Mouse (Mus musculus): ENCODE measurements around the gene Fam135a. TPM values are rescaled to one million over a fixed set of nuclear protein-coding genes. Genes with fewer than 3 reads are reported as not detected.
"Not testable (repeated sequence)": the region's sequence is repeated elsewhere in the genome, so short reads cannot be mapped to it uniquely, and the experiment has no call there.

The Fam135a gene
- total RNA-seq, 2 experiments from 2014 or later, result 24.8 to 29.0 TPM

DNA sequence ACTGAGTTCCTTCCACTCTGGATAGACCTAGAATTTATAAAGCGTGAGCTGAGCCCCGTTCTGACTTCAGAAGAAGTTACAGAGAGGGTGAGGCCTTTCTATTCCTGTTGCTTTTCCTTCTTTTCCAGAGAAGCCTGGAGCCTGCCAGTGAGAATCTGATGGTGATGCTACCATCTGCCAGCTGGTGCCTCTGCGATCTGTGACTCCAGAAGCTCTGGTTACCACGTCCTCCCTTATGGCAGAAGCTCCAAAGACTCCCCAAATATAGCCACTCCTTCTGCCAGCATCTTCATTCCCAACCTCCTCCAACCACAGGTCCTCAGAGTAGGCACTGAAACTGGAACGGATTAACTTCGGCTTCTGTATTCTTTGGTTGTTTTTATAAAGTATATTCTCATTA, 121.9 kb downstream of the Fam135a start:
- no peak for TF ChIP-seq CTCF (conservative IDR thresholded peaks at IDR 0.05)
- peak; percentile 34 to 55 for DNase-seq (ENCODE audit: low spot score in 2 of 2)
- Histone ChIP-seq H3K4me3 (no peak overlapping the region), H3K27ac (peak overlapping the region; percentile 53; the same call in 1 of the 2 replicates)

- H3K4me3 ChIP-seq; DNase-seq (ENCODE audit: low spot score in 2 of 2); H3K27ac ChIP-seq: not testable (repeated sequence)
Measured at GRCm38 (mm10) chr1:23971159-23971558, 129.0 kb downstream of the Fam135a start.

DNA sequence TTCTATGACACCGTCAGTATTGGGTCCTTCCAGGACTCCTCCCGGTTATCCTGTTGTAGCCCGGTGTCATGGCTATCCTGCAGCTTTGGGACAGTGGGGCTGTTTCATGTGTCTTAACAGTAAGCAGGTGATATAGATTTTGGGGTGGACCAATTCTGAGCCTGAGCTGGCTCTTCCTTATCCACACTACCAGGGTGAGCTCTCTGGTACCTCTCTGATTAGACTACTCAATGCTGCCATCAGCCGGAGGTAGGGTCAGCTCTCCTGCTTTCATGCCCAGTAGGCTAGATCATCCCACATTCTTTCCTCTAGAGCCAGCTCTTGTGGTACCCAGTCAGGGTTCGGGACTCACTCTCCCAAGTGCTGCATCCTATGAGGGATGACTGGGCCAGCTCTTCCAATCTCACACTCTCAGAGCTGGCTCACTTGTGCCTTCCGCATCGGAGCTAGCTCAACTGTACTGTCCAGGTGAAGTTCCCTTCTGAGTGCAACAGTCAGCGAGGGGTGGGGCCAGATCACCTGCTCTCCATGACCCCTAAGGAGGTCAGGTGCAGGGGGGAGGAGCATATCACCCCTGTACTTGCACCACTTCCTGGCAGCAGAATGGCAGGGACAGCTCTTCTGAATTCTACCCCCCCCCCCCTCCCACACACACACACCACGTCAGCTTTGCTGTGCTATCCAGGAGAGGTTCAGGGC, 132.0 kb downstream of the Fam135a start:
- DNase-seq (ENCODE audit: low spot score in 2 of 2), result no peak
- Histone ChIP-seq H3K4me3 (no peak overlapping the region), H3K27ac (no peak overlapping the region)
- no peak for TF ChIP-seq CTCF (conservative IDR thresholded peaks at IDR 0.05)

DNA sequence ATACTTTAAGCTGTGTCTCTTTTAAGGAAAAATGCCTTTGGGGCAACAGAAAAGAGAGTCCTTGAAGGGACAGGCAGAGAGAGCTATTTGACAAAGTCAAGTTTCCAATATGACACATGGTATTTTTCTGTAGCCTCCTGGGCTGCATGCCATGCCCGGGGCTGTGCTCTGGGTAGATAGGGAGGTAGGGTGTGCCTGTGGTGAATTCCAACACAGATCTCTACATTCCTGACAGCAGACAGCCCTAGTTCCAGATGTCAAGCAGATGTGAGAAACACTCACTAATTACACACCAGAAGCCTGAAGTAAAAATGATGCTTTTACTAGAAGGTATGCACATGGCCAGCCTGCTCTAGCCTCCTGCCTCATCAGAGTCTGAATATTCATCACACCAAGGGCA, 133.9 kb downstream of the Fam135a start:
- Histone ChIP-seq H3K27ac (no peak overlapping the region), H3K4me3 (no peak overlapping the region)
- no peak for DNase-seq (ENCODE audit: low spot score in 2 of 2)
- no peak for TF ChIP-seq CTCF (conservative IDR thresholded peaks at IDR 0.05)

Other genes with a start within 250 kb of the Fam135a start
- gene Smap1, start 178.0 kb downstream of the Fam135a start, total RNA-seq (2021), result 100 to 1,000 TPM; 132 TPM
- 10 to 100 TPM; 47.7 to 53.3 TPM for gene Sdhaf4, start 94.7 kb downstream of the Fam135a start, total RNA-seq (2021)
- gene Col9a1, start 77.3 kb upstream of the Fam135a start, total RNA-seq (2021), result under 1 TPM; 0.31 to 0.42 TPM